Mouse (Mus musculus): ENCODE measurements around the gene Kdelr1. TPM values are rescaled to one million over a fixed set of nuclear protein-coding genes. Genes with fewer than 3 reads are reported as not detected.
A peak's percentile ranks its signal among the peaks of the same experiment; 100 is the strongest.

Kdelr1 gene
- polyA plus RNA-seq, 1 experiment from 2014 or later: 58.7 TPM

GRCm38 (mm10) chr7:45850661-45851060 lies 21.9 kb upstream of the Kdelr1 start:
- peaks cover 47% of the 10 kb centered on the region for H3K27me3 ChIP-seq (replicated peaks)
- WGBS: 40% methylated on average over 3 of the region's 3 CpGs

GRCm38 (mm10) chr7:45853089-45853488 lies 19.5 kb upstream of the Kdelr1 start:
- ATAC-seq (ENCODE audit: extremely low read depth, insufficient number of reproducible peaks, low FRiP score, low TSS enrichment): no peak
- Histone ChIP-seq H3K27me3 (replicated peaks) (peaks cover 58% of the 10 kb centered on the region), H3K9me3 (no peaks in the 10 kb centered on the region), H3K36me3 (no peaks in the 10 kb centered on the region), H3K9ac (no peak overlapping the region), H3K4me3 (no peak overlapping the region), H3K27ac (replicated peaks) (no peak overlapping the region), H3K4me1 (peaks cover 14% of the 10 kb centered on the region), H3K4me2 (no peak overlapping the region)
- 79% methylated on average over 12 of the region's 12 CpGs for WGBS

More at GRCm38 (mm10) chr7:45850661-45851060, 21.9 kb upstream of the Kdelr1 start:
- H3K4me2 ChIP-seq: no peak overlapping the region
- H3K4me3 ChIP-seq: no peak overlapping the region
- ATAC-seq (ENCODE audit: extremely low read depth, insufficient number of reproducible peaks, low FRiP score, low TSS enrichment): no peak
- no peaks in the 10 kb centered on the region for H3K36me3 ChIP-seq
- no peaks in the 10 kb centered on the region for H3K4me1 ChIP-seq
- no peaks in the 10 kb centered on the region for H3K9me3 ChIP-seq
- no peak overlapping the region for H3K27ac ChIP-seq (replicated peaks)
- no peak overlapping the region for H3K9ac ChIP-seq

GRCm38 (mm10) chr7:45856950-45857901 lies 15.3 kb upstream of the Kdelr1 start:
- no peak overlapping the region for H3K27ac ChIP-seq (replicated peaks)
- 4% methylated on average over 30 of the region's 30 CpGs for WGBS
- peaks cover 78% of the 10 kb centered on the region for H3K27me3 ChIP-seq (replicated peaks)
- H3K4me1 ChIP-seq: peaks cover 14% of the 10 kb centered on the region
- H3K36me3 ChIP-seq: no peaks in the 10 kb centered on the region
- peak overlapping the region; percentile 53 for H3K4me3 ChIP-seq
- H3K4me2 ChIP-seq: peak overlapping the region; percentile 76
- no peak for ATAC-seq (ENCODE audit: extremely low read depth, insufficient number of reproducible peaks, low FRiP score, low TSS enrichment)
- H3K9ac ChIP-seq: peak overlapping the region; percentile 71
- H3K9me3 ChIP-seq: no peaks in the 10 kb centered on the region

- no peak overlapping the region for H3K4me2 ChIP-seq
- H3K27ac ChIP-seq (replicated peaks): no peak overlapping the region
- no peak for ATAC-seq (ENCODE audit: extremely low read depth, insufficient number of reproducible peaks, low FRiP score, low TSS enrichment)
- H3K9me3 ChIP-seq: no peaks in the 10 kb centered on the region
- WGBS: 56% methylated on average over 4 of the region's 4 CpGs
- peaks cover 88% of the 10 kb centered on the region for H3K27me3 ChIP-seq (replicated peaks)
- no peak overlapping the region for H3K4me3 ChIP-seq
- peaks cover 14% of the 10 kb centered on the region for H3K4me1 ChIP-seq
- no peak overlapping the region for H3K9ac ChIP-seq
- no peaks in the 10 kb centered on the region for H3K36me3 ChIP-seq
These were observed 13.6 kb upstream of the Kdelr1 start for GRCm38 (mm10) chr7:45859008-45859407.

GRCm38 (mm10) chr7:45862804-45863203 lies 9.8 kb upstream of the Kdelr1 start:
- no peak for ATAC-seq (ENCODE audit: extremely low read depth, insufficient number of reproducible peaks, low FRiP score, low TSS enrichment)
- WGBS: 78% methylated on average over 7 of the region's 7 CpGs
- Histone ChIP-seq H3K9me3 (no peaks in the 10 kb centered on the region), H3K27me3 (replicated peaks) (peaks cover 64% of the 10 kb centered on the region), H3K4me1 (peaks cover 16% of the 10 kb centered on the region), H3K36me3 (no peaks in the 10 kb centered on the region), H3K4me2 (no peak overlapping the region), H3K4me3 (no peak overlapping the region), H3K27ac (replicated peaks) (no peak overlapping the region), H3K9ac (no peak overlapping the region)

GRCm38 (mm10) chr7:45864435-45864834 lies 8.1 kb upstream of the Kdelr1 start:
- Histone ChIP-seq H3K4me2 (no peak overlapping the region), H3K27me3 (replicated peaks) (peaks cover 65% of the 10 kb centered on the region), H3K9ac (no peak overlapping the region), H3K27ac (replicated peaks) (no peak overlapping the region), H3K36me3 (no peaks in the 10 kb centered on the region), H3K4me3 (no peak overlapping the region), H3K9me3 (no peaks in the 10 kb centered on the region), H3K4me1 (peaks cover 31% of the 10 kb centered on the region)
- ATAC-seq (ENCODE audit: extremely low read depth, insufficient number of reproducible peaks, low FRiP score, low TSS enrichment): no peak
- WGBS: 51% methylated on average over 3 of the region's 3 CpGs

GRCm38 (mm10) chr7:45865925-45866910 lies 6.4 kb upstream of the Kdelr1 start:
- peak overlapping the region; percentile 55; the same call in 1 of the 2 replicates for H3K27ac ChIP-seq (replicated peaks)
- peak overlapping the region; percentile 90 for H3K4me2 ChIP-seq
- H3K4me1 ChIP-seq: peaks cover 46% of the 10 kb centered on the region
- under 1% methylated on average over 117 of the region's 117 CpGs for WGBS
- H3K9ac ChIP-seq: peak overlapping the region; percentile 92
- peak; percentile 56; the same call in 1 of the 2 replicates for ATAC-seq (ENCODE audit: extremely low read depth, insufficient number of reproducible peaks, low FRiP score, low TSS enrichment)
- H3K36me3 ChIP-seq: no peaks in the 10 kb centered on the region
- H3K9me3 ChIP-seq: no peaks in the 10 kb centered on the region
- peaks cover 65% of the 10 kb centered on the region for H3K27me3 ChIP-seq (replicated peaks)
- peak overlapping the region; percentile 75 for H3K4me3 ChIP-seq

GRCm38 (mm10) chr7:45867871-45868270 lies 4.7 kb upstream of the Kdelr1 start:
- Histone ChIP-seq H3K27me3 (replicated peaks) (peaks cover 57% of the 10 kb centered on the region), H3K4me2 (peak overlapping the region; percentile 90; the same call in 1 of the 2 replicates), H3K4me3 (no peak overlapping the region), H3K9me3 (no peaks in the 10 kb centered on the region), H3K27ac (replicated peaks) (no peak overlapping the region), H3K9ac (0 out of 2 replicates have a peak overlapping the region, but pooled peaks have one; percentile 24), H3K4me1 (peaks cover 46% of the 10 kb centered on the region), H3K36me3 (no peaks in the 10 kb centered on the region)
- WGBS: 22% methylated on average over 2 of the region's 2 CpGs
- no peak for ATAC-seq (ENCODE audit: extremely low read depth, insufficient number of reproducible peaks, low FRiP score, low TSS enrichment)

- Histone ChIP-seq H3K27ac (replicated peaks) (no peak overlapping the region), H3K36me3 (peaks cover 4% of the 10 kb centered on the region), H3K27me3 (replicated peaks) (peaks cover 52% of the 10 kb centered on the region), H3K4me3 (peak overlapping the region; percentile 44), H3K9me3 (no peaks in the 10 kb centered on the region), H3K9ac (peak overlapping the region; percentile 77), H3K4me1 (peaks cover 53% of the 10 kb centered on the region), H3K4me2 (peak overlapping the region; percentile 67)
- ATAC-seq (ENCODE audit: extremely low read depth, insufficient number of reproducible peaks, low FRiP score, low TSS enrichment): no peak
- 16% methylated on average over 8 of the region's 8 CpGs for WGBS
These were observed 3.4 kb upstream of the Kdelr1 start for GRCm38 (mm10) chr7:45869107-45869670.

- WGBS: 4% methylated on average over 14 of the region's 14 CpGs
- peaks cover 59% of the 10 kb centered on the region for H3K4me1 ChIP-seq
- H3K36me3 ChIP-seq: peaks cover 10% of the 10 kb centered on the region
- peaks cover 52% of the 10 kb centered on the region for H3K27me3 ChIP-seq (replicated peaks)
- H3K9me3 ChIP-seq: no peaks in the 10 kb centered on the region
- H3K9ac ChIP-seq: peak overlapping the region; percentile 77
- no peak overlapping the region for H3K27ac ChIP-seq (replicated peaks)
- no peak for ATAC-seq (ENCODE audit: extremely low read depth, insufficient number of reproducible peaks, low FRiP score, low TSS enrichment)
- H3K4me3 ChIP-seq: peak overlapping the region; percentile 44
- H3K4me2 ChIP-seq: peak overlapping the region; percentile 67
These were observed 2.8 kb upstream of the Kdelr1 start for GRCm38 (mm10) chr7:45869787-45870186.

All from heart, embryonic 13.5 days (tissue).